Mouse (Mus musculus): ENCODE results near the gene Pgbd5.

The Pgbd5 gene

DNA sequence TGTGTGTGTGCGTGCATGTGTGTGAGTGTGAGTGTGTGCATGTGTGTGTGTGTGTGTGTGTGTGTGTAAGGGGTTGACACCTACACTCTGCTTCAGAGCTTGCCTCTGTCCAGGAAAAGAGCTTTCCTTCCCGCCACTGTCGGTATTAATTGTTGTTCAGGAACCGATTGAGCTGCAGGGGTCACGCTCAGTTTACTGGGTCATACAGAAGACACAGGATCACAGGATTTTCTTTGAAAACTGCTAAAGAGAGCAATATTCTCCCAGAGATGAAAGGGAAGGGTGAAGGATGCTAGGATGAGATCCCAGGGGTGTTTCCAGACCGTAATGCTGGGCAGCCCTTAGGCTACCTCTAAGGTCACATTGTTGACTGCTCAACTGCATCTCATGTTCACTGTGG lies at the start of gene Pgbd5:
Gene Pgbd5 (minus strand): TSS at position 101 of the 400 bp plus-strand sequence.
- DNase-seq (ENCODE audit: low spot score in 2 of 2): no peak

DNA sequence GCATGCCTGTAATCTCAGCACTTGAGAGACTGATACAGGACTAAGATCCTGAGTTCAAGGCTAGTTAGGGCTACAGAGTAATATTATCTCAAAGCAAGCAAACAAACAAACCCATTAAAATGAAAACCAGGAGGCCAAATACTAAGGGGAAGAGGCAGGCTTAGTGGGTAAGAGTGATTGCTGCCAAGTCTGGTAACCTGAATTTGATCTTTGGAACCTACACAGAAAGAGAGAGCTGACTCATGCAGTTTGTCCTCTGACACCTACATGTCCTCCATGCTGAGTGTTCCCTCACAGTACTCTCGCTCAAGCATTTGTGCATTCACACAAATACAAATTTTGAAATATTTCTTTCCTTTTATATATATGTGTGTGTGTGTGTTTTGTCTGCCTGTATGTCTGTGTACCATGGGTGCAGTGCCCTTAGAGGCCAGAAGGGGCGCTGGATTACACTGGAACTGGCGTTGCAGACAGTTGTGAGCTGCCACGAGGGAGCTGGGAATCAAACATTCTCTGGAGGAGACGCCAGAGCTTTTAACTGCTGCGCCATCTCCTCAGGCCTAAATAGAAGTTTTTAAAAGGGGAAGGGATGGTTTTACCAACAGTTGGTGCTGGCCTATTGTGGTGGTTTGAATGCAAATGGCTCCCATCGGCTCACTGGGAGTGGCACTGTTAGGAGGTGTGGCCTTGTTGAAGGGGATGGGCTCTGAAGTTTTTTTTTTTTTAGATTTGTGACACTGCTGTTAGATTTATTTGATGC lies 44.1 kb upstream of the Pgbd5 start:
- DNase-seq (ENCODE audit: low spot score in 2 of 2): no peak

DNA sequence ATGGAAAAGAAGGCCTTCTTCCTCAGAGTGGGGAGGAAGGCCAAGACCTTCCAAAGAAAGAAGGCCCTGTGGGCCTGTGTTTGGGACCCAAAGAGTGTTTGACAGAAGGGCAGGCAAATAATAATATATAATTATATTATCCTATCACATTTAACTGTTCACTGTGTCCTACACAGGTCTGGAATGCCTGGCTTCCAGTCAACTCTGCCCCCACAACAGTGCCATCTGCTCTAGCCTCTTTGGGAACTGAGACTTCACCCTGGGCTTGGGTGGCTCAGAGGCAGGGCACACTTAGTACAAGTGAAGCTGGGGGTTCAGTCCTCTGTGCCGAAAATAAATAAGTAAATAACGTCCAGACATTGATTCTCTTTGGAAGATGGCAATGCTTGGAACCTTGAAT lies 43.3 kb upstream of the Pgbd5 start:
- DNase-seq (ENCODE audit: low spot score in 2 of 2): no peak

DNA sequence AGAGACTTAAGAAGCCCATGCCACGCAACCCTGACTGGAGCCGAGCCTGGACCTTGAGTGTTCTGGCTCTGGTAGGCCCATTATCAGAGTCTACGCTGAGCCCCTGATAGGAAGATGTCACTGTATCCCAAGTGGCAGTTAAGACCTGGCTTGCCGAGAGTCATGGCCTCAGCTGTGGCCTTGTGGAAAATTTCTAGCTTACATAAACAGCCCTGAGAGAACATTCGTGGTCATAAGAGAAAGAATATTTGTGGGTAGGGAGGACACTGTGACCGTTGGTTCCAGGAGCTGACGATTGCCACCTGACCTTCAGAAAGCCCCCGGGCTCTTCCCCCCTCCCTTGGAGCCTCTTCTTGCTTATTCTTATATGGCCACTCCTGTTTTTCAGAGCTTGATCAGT lies 40.9 kb upstream of the Pgbd5 start:
- DNase-seq (ENCODE audit: low spot score in 2 of 2): no peak

DNA sequence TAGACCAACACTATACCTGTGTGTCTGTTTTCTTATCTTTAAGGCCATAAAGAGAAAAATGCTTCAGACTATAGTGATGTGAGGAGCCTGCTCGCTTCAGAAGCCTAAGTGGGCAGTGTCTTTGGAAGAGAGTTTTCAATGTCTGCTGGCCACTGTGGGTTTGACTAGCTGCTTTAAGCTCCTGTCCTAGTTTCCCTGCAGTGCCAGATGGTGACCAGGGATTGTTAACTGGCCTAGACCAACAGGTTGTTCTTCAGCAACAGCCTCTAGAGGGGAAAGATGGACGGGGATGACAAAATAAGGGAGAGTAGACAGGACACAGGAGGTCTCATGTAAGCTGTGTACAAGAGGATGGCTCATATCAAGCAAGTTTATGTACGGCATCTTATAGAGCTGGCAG lies 39.8 kb upstream of the Pgbd5 start:
- DNase-seq (ENCODE audit: low spot score in 2 of 2): no peak

DNA sequence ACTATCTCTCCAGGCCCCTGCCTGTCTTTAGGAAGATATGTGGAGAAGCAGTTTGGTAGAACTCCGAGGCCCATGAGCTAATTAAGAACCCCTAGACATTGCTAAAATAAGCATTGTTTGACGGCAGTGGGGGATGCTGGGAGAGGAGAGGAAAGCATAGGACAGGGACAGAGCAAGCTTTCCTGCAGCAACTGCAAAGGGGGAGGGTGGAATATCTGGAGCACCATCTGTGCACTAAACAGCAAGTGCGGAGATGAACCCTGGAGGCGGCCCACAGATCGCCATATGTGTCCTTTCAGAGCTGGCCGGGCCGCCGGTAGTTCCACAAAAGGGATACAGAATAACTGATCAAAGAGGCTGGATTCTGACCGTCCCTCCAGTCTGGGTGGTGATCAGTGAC lies 37.2 kb upstream of the Pgbd5 start:
- DNase-seq (ENCODE audit: low spot score in 2 of 2): no peak

DNA sequence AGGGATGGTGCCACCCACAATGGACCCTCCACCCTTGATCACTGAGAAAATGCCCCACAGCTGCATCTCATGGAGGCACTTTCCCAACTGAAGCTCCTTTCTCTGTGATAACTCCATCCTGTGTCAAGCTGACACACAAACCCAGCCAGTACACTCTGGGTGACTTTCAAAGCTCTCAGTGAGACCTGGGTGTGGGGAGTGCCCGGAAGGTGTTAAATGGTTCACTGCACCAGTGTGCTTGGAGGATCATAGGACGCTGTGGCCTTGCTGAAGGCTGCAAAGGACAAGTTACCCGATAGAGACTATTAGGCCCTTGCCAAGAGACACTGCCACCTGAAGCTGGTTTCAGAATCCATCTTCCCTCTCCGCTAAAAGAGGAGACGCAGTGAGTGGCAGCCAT lies 36.2 kb upstream of the Pgbd5 start:
- DNase-seq (ENCODE audit: low spot score in 2 of 2): no peak

DNA sequence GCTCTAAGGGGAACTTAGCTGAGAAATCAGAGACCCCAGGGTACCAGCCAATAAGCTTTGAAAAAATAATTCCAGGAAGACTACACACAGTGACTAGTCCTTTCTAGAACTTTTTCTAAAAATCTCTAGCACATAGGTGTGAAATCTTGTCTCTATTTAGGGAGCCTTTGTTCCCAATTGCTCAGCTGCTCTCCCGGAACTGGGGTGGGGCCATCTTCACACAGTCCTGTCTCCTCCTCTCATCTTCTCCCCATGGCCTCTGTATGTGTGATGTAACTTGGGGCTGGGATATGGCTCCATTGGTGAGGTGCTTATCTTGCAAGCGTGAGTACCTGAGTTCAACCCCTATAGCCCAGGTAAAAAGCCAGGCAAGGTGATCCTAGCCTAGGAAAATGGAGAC lies 25.2 kb upstream of the Pgbd5 start:
- no peak for DNase-seq (ENCODE audit: low spot score in 2 of 2)

DNA sequence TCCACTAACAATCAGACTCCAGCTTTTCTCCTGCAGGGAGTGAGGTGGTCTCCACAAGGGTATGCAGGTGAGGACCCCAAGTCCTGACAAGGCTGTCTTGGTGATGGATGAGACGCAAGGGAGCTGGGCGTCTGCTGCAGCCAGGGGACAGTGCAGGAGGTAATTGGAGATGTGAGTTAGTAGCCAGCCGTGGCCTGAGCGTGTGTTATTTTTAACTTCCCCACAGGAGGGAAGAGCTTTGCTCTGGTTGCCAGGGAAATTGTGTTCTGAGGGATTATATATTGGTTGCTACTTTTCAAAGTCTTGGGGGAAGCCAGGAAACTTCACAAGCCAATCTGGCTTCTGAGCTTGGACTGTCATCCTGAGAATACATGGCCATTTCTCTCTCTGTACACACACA lies 23.7 kb upstream of the Pgbd5 start:
- no peak for DNase-seq (ENCODE audit: low spot score in 2 of 2)

DNA sequence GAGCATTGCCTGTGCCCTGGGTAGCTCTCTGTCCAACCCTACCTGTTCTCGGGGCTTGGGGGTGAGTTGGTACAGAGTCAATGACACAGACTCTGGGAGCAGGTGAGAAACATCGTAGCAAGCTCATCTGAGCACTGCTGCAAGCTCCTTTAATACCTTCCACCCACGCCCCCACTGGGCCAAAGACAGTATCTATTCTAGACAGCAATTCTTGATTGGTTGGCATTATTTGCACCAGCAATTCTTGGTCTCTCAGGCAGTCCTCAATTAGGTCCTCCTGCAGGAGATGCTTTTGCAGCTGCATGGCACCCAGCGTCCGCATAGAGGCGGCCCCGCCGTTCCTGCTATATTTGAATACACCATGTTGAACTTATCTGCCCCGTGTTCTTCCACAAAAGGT lies 22.7 kb upstream of the Pgbd5 start:
- no peak for DNase-seq (ENCODE audit: low spot score in 2 of 2)

DNA sequence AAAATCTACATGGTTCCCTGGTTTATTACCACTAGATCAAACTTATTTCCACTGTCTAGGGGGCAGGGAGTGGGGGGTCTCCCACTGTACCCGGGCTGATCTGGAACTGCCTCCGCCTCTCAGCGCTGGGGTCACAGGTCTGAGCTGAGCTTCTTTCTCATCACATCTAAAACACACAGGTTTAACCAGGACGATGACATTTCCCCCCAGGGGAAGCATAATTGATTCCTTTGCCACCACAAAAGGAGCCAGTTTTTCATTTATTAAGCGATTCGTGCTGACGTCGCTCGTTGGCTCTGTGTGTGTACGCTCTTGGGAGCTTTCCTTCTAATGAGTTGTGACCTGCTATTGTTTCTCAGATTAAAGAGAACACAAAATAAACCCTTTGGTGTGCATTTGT lies 21.6 kb upstream of the Pgbd5 start:
- no peak for DNase-seq (ENCODE audit: low spot score in 2 of 2)

DNA sequence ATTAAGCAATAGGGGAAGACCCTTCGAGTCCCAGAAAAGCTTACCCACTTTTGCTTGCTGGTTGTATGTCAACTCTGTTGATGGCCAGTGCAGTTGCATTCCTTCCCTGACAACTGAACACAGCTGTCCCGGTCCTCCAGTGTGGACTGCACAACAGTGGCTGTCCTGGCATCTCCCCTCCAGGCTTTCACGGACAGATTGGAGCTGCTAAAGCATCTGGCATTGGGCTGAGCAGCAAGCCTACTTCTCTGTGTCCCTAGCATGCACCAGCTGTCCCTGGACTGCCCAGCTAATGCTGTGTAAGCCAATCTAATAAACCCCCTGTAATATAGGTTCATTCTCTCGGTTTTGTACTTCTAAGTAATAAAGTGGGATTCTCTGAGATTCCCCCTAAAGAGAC lies 21.2 kb upstream of the Pgbd5 start:
- no peak for DNase-seq (ENCODE audit: low spot score in 2 of 2)

DNA sequence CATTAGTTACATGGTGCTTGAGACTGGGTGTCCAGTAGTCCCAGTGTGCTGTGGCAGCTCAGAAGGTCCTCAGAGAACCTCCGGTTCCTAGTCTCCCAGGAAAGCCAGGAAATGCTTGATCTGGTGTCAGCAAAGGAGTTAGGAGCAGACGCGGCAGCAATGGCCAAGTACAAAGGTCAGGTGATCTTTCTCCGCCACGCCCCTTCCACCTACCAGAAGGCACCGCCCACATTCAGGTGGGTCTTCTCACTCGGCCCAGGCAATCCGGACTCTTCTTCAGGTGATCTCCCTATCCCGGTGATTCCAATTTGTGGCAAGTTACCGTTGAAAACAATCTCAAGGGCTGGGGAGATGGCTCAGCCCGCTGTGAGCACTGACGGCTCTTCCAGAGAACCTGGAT lies 20.2 kb upstream of the Pgbd5 start:
- no peak for DNase-seq (ENCODE audit: low spot score in 2 of 2)

DNA sequence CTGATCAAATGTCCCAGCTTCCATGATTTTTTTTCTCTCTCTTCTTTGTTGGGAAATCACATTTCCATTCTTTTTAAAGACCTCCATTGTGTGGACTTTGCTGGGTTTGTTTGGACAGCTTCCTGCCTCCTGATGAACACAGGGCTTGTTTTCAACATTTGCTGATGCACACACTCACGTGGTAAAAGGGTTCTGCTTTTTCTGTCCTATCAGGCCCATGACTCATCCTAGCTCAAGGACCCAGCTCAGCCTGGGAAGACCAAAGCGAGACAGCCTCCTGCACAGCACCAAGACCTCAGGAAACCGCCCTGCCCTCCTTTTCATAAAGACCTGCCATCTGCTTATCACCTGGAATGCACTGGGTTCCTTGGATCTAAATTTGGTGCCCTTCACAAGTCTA lies 15.9 kb upstream of the Pgbd5 start:
- no peak for DNase-seq (ENCODE audit: low spot score in 2 of 2)

DNA sequence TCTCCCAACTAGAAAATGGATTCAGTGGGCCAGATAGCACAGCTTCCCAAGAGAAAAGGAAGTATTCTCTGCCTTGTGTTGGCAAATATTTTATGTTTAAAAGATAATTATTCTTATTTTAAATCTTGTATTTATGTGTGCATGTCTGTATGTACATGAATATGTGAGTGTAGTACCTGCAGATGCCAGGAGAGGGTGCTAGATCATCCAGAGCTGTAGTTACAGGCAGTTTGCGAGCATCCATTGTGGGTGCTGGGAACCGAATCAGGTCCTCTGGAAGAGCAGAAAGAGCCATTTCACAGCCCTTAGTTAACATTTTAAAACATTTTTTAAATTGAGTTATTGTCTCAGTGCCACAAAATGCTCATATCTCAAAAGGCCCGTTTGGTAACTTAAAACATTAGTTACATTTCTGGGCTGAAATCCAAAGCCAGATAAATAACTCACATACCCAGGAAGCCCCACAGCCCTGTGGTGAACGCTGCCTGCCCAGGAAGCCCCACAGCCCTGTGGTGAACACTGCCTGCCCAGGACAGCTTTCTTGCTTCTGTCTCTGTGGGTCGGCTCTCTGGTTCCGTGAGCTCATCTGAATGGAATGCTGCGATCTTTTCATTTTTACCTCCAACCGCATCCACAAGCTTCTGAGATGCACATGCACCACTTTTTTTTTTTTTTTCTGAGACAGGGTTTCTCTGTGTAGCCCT lies 10.9 kb upstream of the Pgbd5 start:
- no peak for DNase-seq (ENCODE audit: low spot score in 2 of 2)

DNA sequence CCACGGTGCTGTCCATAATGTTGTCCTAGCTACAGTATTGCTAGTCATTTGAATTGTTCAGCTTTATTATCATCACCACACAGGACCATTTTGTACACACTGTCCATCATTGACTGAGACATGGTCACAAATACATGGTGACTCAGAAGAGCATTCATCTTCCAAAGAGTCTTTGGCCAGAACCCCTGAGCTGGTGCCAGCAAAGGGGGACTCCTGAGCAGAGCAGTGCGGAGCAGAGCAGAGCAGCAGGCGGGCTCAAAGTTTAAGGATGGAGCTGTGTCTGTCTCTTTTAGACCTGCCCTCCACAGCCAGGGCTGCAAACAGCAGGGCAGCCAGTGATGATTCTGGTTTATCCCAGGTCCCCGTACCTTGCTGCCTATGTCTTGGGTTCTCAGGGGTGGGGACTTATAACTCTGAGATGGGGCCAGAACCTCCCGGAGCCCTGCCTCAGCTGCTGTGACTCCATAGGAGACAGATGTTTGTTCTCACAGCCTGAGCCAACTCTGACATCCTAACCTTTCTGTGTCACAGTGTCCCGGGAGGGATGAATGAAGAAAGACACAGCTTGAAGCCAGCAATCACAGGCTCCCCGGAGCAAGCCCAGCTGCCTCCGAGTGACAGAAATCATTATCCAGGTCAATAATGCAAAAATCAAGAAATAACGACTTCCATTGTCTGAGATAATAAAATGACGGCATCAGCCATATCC lies 9.7 kb upstream of the Pgbd5 start:
- no peak for DNase-seq (ENCODE audit: low spot score in 2 of 2)

DNA sequence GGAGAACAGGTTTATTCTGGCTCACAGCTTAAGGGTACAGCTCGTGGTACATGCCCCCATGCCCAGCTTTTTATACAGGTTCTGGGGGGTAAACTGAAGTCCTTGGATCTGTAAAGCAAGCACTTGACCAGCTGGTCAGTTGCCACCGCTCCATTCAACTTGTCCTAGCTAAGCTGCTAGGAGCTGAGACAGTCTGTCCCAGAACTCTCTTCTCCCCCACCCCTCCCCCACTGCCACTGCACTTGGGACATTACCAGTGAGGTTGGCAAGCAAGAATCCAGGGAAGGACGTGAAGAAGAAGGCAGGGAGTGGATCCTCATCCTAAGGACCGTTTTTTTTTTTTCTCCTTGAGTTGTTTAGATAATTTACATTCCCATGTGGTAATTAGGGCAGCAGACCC lies 2.7 kb downstream of the Pgbd5 start:
- no peak for DNase-seq (ENCODE audit: low spot score in 2 of 2)

DNA sequence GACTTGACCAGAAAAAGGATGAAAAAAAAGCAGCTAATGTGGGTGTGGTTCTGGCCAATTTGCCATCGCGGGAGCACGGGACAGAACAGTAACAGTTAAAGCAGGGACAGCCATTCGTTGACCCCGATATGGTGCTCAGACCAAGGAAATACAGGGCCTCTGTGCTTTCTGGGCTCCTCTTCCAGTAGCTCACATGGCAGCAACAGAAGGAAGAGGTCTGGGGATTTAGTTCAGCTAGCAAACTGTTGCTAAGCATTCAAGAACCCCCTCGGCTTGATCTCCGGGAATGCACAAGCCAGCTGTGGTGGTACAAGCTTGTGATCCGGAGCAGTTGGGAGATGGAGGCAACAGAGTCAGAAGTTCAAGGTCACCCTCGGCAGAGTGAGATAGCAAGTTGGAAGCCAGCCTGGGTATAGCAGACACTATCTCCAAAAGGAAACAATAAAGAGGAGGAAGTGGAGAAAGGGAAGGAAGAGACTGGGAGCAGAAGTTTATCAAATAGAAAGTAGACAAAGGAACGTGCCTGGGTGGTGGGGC lies 3.7 kb downstream of the Pgbd5 start:
- DNase-seq (ENCODE audit: low spot score in 2 of 2): no peak

DNA sequence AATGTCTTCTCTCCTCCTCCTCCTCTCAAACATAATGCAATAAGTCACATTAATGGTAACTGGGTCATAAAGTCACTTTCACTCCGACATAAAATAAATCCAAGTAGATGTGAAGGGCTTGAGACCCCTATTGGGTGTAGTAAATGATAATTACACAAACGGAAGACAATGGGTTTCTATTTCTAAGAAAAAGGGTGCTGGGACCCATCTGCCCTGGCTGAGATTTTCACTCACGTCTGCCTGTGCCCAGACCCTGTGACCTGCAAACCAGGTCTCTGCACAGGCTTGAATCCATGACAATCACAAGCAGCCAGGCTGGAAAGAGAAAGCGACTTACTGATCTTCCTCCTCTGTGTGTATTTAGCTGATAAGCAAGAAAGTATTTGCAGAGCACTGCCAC lies 4.3 kb downstream of the Pgbd5 start:
- DNase-seq (ENCODE audit: low spot score in 2 of 2): no peak

DNA sequence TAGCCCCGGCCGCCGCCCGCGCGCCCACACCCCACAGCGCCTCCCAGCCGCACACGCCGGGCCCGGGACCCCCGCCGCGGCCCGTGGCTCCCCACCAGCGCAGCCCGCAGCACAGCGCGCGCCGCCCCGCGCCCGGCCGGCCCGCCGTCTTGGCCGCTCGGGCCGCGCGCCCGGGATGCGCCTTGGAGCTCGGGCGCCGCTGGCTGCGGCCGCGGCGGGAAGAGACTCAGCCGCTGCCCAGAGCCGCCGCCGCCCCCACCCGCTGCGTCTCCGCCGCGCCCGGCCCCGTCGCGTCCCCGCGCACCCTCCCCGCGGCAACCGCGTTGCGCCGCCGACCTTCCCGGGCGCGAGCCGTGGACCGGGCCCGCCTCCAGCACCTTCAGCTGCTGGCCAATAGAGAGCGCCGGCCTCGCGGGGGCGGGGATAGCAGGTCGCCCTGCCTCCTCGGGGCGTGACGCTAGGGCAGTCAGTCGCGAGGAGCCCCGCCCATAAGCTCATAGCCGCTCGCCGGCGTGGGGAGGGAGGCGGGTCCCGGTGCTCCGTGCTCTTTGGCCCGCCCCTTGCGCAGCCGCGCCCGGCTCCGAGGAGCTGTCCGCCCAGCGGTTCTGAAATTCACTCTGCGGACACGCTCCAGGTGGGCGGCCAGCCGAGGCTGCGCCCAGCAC lies 5.2 kb downstream of the Pgbd5 start:
- peak; percentile 84 for DNase-seq (ENCODE audit: low spot score in 2 of 2)

DNA sequence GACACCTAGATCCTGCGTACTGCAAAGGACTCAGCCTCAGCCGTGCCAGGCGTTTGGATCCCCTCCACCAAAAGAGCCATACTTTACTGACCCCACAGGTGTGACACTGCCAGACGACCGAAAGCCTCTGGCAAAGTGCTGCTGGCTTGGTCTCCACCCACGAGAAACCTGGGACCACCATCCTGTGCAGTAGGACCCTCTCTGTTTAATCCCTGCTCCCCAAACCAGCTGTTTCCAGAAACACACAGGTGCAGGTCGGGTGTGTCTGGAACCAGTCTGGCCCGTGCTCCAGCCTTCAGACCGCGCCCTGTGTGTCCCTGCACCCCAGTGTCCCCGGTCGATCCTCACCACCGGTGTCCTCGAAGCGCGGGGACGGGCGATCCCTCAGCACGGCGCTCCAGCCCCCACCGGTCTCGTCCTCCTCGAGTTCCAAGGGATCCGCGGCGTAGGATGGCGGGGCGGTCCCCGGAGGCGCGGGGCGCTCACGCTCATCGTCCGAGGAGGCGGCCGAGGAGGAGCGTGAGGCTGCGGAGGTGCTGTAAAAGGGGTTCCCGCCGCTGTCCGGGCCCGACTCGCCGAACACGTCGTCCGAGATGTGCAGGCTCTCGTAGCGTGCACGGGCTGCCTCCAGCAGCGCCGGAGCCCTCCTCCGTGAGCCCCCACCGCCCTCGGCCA lies 5.9 kb downstream of the Pgbd5 start:
- peak; percentile 3 to 4 for DNase-seq (ENCODE audit: low spot score in 2 of 2)

DNA sequence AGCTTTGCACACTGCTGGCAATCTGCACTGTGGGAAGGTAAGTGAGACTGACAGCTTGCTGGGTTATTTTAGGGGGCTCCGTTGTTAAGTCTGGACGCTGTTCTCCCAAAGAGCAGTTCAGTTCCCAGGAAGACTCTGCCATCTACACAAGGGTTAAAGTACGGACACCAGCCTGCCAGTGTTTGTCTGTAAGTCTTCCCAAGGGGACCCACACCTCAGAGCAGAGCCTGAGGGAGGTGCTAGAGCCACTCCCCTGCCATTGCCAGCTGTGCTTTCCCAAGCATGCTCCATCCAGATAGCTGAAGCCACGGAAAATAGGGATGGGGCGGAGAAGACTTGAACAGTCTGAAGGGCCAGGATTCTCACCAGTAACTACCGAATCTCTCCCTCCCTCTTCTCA lies 8.6 kb downstream of the Pgbd5 start:
- DNase-seq (ENCODE audit: low spot score in 2 of 2): no peak
